Mouse (Mus musculus) heart, embryonic 14.5 days (tissue): ENCODE measurements around the gene St7l. TPM values are rescaled to one million over a fixed set of nuclear protein-coding genes. Genes with fewer than 3 reads are reported as not detected.

ENCODE experiments used
- ATAC-seq: fragments of 200-750 bp; cut with Nextera tagmentation; 2 replicates; pipeline ENCODE4 v1.8.0; 2017; ENCODE audit warnings: low read depth, moderate TSS enrichment; ENCODE audit not compliant: insufficient number of reproducible peaks, insufficient read depth, low FRiP score
- H3K27ac ChIP-seq, 2 experiments: fragments of 200-500 bp in 1 of 2; fragments of 300-500 bp in 1 of 2; sonication (generic) in 1 of 2; replicated peaks in 1 of 2; 2 replicates each; pipeline ENCODE4 v1.5.1; 2012 to 2014; ENCODE audit warnings: low read depth in 2 of 2, low read length in 2 of 2, control low read depth in 1 of 2, mild to moderate bottlenecking in 1 of 2, mixed read lengths in 1 of 2; ENCODE audit not compliant: control insufficient read depth in 1 of 2, insufficient read depth in 1 of 2
- H3K27me3 ChIP-seq: fragments of 300-500 bp; sonication (generic); 2 replicates; pipeline ENCODE4 v1.6.1; 2014; ENCODE audit warnings: mild to moderate bottlenecking, low read length, control low read depth; ENCODE audit not compliant: control insufficient read depth, insufficient read depth
- H3K36me3 ChIP-seq: fragments of 300-500 bp; sonication (generic); 2 replicates; pipeline ENCODE4 v1.6.1; 2014; ENCODE audit warnings: mild to moderate bottlenecking, control low read depth, low read length, mixed read lengths; ENCODE audit not compliant: control insufficient read depth, insufficient read depth
- H3K4me1 ChIP-seq, 2 experiments: fragments of 200-500 bp in 1 of 2; fragments of 300-500 bp in 1 of 2; sonication (generic) in 1 of 2; 2 replicates each; pipeline ENCODE4 v1.6.1; 2012 to 2014; ENCODE audit warnings: low read length in 2 of 2, control low read depth in 1 of 2, mixed read lengths in 1 of 2; ENCODE audit not compliant: control insufficient read depth in 2 of 2, insufficient read depth in 2 of 2
- H3K4me2 ChIP-seq: fragments of 300-500 bp; sonication (generic); 2 replicates; pipeline ENCODE4 v1.6.1; 2014; ENCODE audit warnings: mild to moderate bottlenecking, low read length
- H3K4me3 ChIP-seq, 2 experiments: fragments of 200-500 bp in 1 of 2; fragments of 300-500 bp in 1 of 2; sonication (generic) in 1 of 2; 2 replicates each; pipeline ENCODE4 v1.5.1; 2012 to 2014; ENCODE audit warnings: low read length in 2 of 2, mild to moderate bottlenecking in 2 of 2, control low read depth in 1 of 2, low read depth in 1 of 2, moderate library complexity in 1 of 2; ENCODE audit not compliant: control insufficient read depth in 1 of 2, insufficient read depth in 1 of 2
- H3K9ac ChIP-seq: fragments of 300-500 bp; sonication (generic); 2 replicates; pipeline ENCODE4 v1.6.1; 2014; ENCODE audit warnings: mild to moderate bottlenecking, low read length
- H3K9me3 ChIP-seq: fragments of 300-500 bp; sonication (generic); 2 replicates; pipeline ENCODE4 v1.6.1; 2016; ENCODE audit warnings: low read length, control low read depth; ENCODE audit not compliant: control insufficient read depth
- WGBS: fragments of 180-500 bp; shearing (Covaris S2); extraction: QIAGEN DNeasy Blood & Tissue Kit; methylation state at CpG from one replicate; pipeline ENCODE4 v1.1.7; 2014; 5-methylcytosine and 5-hydroxymethylcytosine counted together
- polyA plus RNA-seq: library from polyadenylated mRNA; unstranded; fragments of >200 nt; fragmentation: Nextera tagmentation; extraction: Ambion mirVana; gene quantifications from 2 replicates; pipeline ENCODE4 v1.2.1, GENCODE M21; 2014

St7l gene
- polyA plus RNA-seq, 1 experiment from 2014 or later, result 28.6 TPM

DNA sequence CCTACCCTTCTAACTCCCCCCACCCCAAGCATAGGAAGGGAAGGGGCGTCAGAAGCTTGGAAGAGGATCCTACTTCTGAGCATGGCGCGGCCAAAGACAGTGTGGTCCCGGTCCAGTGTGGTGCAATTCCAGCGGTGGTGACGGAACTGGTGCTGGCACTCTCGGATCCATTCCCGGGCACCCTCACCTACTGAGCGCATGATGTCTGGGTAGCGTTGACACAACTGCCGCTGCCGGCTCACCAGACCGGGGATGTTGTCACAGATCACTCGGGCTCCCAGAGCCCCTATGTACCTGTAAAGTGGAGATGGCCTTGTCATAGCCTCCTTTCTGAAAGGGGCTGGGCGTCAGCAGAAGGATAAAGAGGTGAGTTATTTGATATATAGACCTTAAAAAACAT is 90.7 kb downstream of the St7l start:
- H3K4me1 ChIP-seq, result peaks cover 0 to 6% of the 10 kb centered on the region in 2 experiments; a peak in 1 of 4 replicates
- peaks cover 38% of the 10 kb centered on the region for H3K36me3 ChIP-seq
- H3K4me3 ChIP-seq, result no peak overlapping the region
- peaks cover 8% of the 10 kb centered on the region for H3K27me3 ChIP-seq
- ATAC-seq, result no peak
- H3K9me3 ChIP-seq, result no peaks in the 10 kb centered on the region
- 93% methylated on average over 15 of the region's 15 CpGs for WGBS
- no peak overlapping the region for H3K9ac ChIP-seq
- H3K4me2 ChIP-seq, result no peak overlapping the region
- H3K27ac ChIP-seq, result no peak overlapping the region

DNA sequence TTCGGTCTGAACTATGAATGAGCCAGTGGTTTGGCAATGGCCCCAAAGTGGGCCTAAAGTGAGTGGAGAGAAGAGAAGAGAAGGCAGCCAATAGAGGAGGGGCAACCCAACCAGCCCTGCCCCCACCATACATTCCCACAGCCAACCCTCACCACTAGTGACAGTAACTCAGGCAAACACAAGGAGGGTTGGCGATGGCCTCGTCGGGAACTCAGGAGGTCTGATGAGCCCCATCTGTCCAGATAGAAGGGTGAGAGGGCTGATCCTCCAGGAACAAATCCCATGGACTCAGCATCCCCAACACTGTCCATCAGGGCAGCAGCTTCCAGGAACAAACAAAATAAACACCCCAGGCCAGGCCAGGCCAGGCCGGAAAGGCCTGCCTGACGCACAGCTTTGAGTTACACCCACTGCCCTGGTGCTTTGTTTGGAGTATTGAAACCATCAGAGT is 92.4 kb downstream of the St7l start:
- Histone ChIP-seq H3K4me1 (peaks cover 0 to 13% of the 10 kb centered on the region in 2 experiments; a peak in 2 of 4 replicates), H3K9me3 (no peaks in the 10 kb centered on the region), H3K27ac (no peak overlapping the region), H3K9ac (no peak overlapping the region), H3K27me3 (peaks cover 24% of the 10 kb centered on the region), H3K36me3 (peaks cover 24% of the 10 kb centered on the region), H3K4me2 (no peak overlapping the region), H3K4me3 (no peak overlapping the region)
- ATAC-seq, result no peak
- 69% methylated on average over 6 of the region's 6 CpGs for WGBS

DNA sequence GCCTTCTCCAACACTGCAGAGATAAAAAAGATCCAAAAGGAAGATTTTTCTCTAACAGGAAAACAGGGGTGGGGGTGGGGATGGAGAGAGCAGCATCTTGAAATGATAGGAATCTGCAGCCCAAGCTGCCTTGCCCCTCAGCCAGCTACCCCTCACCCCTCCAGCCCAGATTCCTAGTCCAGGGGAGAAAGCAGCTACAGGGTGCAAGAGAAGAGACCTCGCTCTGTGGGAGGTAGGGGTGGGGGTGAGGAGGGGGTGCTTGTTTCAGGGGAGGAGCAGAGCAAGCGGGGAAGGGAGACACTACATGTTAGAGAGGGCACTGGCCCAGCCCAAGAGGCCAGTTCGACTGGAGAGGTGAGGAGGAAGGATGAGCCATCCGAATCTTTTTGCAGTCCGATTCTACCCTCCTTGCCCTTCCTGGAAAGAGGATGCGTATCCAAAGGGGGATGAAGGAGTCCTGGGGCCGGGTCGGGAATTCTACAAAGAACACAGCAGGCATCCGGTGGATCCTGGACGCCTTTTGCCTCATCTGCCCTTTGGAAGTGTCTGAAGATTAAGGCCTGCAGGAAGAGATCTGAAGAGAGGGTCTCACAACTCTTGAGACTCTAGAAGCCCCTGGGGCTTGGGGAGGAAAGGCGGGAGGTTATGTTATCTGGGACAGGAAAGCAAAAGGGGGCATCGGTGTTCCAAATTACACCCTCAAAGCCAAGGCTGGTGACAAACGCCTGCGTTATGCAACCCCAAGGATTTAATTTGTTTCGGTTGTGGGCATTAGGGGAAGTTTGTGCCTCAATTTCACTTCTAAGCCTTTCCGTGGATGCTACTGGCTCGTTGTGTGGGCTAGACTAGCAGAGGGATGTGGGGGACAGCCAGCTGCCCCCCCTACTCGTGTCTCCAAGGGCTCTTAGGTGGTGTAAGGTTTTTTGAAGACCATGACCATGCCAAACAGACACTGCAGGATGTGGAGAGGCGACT is 96.5 kb downstream of the St7l start:
- H3K9me3 ChIP-seq, result no peaks in the 10 kb centered on the region
- 11% methylated on average over 19 of the region's 19 CpGs for WGBS
- H3K36me3 ChIP-seq, result peaks cover under 1% of the 10 kb centered on the region; the same call in 1 of the 2 replicates
- peaks cover 41% of the 10 kb centered on the region for H3K27me3 ChIP-seq
- no peak for ATAC-seq
- H3K27ac ChIP-seq, result no peak overlapping the region
- peaks cover 17 to 30% of the 10 kb centered on the region in 2 experiments for H3K4me1 ChIP-seq
- peak overlapping the region in 1 of 2 experiments; percentile 56; a peak in 1 of 4 replicates for H3K4me3 ChIP-seq
- no peak overlapping the region; the same call in 1 of the 2 replicates for H3K9ac ChIP-seq
- H3K4me2 ChIP-seq, result peak overlapping the region; percentile 87; the same call in 1 of the 2 replicates

DNA sequence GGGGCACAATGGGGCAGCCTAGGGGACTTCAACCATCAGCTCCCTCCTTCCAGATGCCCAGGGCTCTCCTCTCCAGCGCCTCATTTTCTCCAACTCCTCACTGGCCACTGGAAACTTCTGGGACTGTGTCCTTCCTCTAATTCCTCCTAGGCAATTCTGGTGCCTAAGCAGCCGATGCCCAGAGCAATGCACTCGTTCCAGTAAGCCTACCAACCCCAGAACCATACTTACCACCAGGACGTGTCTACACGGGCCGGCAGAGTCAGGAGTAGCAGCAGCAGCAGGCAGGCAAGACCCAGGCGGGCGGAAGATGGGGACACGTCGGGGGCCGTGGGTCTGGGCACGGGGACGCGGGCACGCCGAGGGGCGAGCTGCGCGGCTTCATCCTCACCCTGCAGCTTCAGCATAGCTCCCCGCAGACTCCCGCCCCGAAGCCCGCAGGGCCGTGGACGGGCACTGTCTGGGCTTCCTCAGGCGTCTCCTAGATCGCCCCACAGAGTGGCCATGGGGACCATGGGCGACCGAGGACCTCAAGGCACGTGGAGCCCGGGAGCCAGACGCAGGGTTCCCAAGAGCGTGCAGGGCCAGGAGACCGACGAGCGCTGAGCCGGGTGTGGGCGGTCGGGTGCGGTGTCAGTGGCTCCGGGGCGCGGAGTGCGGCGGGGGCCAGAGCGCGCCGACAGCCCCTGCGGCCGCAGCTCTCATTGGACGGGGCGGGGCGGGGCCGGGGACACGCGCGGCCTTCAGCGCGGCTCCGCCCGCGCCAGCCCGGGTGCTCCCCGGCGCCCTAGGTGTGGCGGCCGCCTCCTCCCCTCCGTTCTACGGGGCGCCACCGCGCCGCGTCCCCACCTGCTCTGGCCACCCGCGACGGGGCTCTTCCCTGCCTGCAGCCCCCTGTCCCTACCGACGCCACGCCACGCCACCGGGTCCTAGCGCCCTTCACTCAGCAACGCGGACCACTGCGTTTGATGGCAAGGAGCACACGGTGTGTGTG is 97.6 kb downstream of the St7l start, which contains the start of gene Wnt2b:
Wnt2b (minus strand) TSS at position 856 of the 994 bp plus-strand sequence.
- Histone ChIP-seq H3K4me1 (peaks cover 19 to 30% of the 10 kb centered on the region in 2 experiments), H3K4me2 (peak within 1 kb of the TSS; percentile 87)
- under 1% methylated on average over 55 of the region's 87 CpGs for WGBS

DNA sequence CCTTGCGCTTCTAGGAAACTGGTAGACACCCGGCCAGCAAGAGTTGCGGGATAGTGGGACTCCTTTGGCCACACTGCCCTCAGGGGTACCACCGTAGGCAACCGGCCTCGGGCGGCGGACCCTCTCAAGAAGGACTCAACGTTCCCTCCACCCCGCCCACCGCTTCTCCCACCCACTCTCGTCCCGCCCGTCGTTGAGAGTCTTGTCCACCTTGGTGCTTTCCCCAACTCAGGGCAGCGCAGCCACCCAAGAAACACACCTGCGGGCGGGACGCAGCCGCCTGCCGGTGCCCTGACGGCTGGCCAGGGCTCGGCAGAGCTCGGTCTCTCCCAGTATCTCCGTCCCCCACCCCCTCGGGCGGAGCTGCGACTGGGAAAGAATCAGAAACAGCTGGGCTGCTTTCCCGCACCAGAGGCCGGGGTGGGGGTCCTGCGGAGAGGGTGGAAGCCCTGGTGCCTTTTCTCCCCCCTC is 98.4 kb downstream of the St7l start:
- ATAC-seq, result 0 out of 2 replicates have a peak, but pooled peaks have one; percentile 4
- 0% methylated on average over 30 of the region's 31 CpGs for WGBS
- H3K27me3 ChIP-seq, result peaks cover 41% of the 10 kb centered on the region

More for the DNA sequence above, 97.6 kb downstream of the St7l start, which contains the start of gene Wnt2b:
- Histone ChIP-seq H3K9me3 (no peaks in the 10 kb centered on the region), H3K27me3 (peaks cover 41% of the 10 kb centered on the region), H3K9ac (peak within 1 kb of the TSS; percentile 56), H3K4me3 (peak within 1 kb of the TSS; percentile 51 to 56), H3K27ac (no peak within 1 kb of the TSS), H3K36me3 (no peaks in the 10 kb centered on the region)
- ATAC-seq, result 0 out of 2 replicates have a peak, but pooled peaks have one; percentile 14

DNA sequence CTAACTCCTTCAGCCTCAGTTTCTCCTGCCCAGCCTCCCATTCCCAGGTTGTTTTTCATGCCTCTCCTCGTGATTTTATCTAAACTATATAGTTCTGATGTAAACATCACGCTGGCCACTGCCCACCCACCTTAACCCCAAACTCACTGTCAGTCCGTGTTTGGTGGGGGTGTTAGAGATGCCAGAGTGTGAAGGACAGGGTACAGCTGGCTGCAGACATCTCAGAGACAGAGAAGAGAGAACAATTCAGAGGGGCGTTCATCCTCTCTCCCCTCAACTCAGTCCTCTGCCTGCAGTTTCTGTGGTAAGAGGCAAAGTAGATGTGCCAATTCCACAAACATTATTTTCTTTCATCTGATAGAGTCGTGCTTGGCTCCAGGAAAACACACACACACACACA is 99.1 kb downstream of the St7l start:
- Histone ChIP-seq H3K9ac (no peak overlapping the region), H3K4me2 (peak overlapping the region; percentile 87), H3K27me3 (peaks cover 41% of the 10 kb centered on the region), H3K27ac (no peak overlapping the region), H3K4me3 (peak overlapping the region in 1 of 2 experiments; percentile 56; a peak in 1 of 4 replicates), H3K4me1 (peaks cover 22 to 38% of the 10 kb centered on the region in 2 experiments), H3K9me3 (no peaks in the 10 kb centered on the region), H3K36me3 (no peaks in the 10 kb centered on the region)
- ATAC-seq, result no peak
- 11% methylated on average over 5 of the region's 5 CpGs for WGBS

More for the DNA sequence above, 98.4 kb downstream of the St7l start:
- H3K4me3 ChIP-seq, result peak overlapping the region; percentile 51 to 56
- no peaks in the 10 kb centered on the region for H3K9me3 ChIP-seq
- H3K9ac ChIP-seq, result peak overlapping the region; percentile 56
- no peaks in the 10 kb centered on the region for H3K36me3 ChIP-seq
- H3K27ac ChIP-seq, result no peak overlapping the region
- H3K4me1 ChIP-seq, result peaks cover 22 to 31% of the 10 kb centered on the region in 2 experiments
- H3K4me2 ChIP-seq, result peak overlapping the region; percentile 87
